Mouse (Mus musculus): ENCODE results near the gene Larp6. TPM values are rescaled to one million over a fixed set of nuclear protein-coding genes. Genes with fewer than 3 reads are reported as not detected.
A peak's percentile ranks its signal among the peaks of the same experiment; 100 is the strongest.

Larp6 gene
- polyA plus RNA-seq, 1 experiment, result 35.8 TPM

DNA sequence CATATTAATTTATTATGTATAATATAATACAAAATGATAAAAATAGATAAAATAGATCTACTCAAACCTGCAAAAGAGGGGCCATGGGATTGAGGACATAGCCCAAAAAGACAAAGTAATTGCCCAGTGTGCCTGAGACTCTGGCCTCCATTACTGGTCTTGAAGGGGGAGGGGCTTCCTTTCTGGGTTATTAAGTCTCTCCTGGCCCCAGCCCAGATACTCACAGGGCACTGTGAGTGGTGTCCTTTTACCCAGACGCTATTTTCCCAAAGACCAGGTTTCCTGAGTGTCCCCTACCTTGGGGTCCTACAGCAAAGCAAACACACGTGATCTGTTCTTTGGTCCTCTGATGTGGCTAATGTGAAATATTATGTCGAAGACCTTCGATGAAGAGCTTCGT lies 778 bp upstream of the Larp6 start:
- Histone ChIP-seq H3K4me1 (ENCODE audit: control insufficient read depth, insufficient read depth, low read length) (no peaks in the 10 kb centered on the region; the same call in 1 of the 2 replicates), H3K4me3 (ENCODE audit: insufficient read depth, low read length) (peak overlapping the region; percentile 87), H3K27ac (ENCODE audit: insufficient read depth, low read length) (peak overlapping the region; percentile 99; the same call in 1 of the 2 replicates)
- TF ChIP-seq POLR2A (IDR thresholded peaks at IDR 0.05; ENCODE audit: extremely low read depth, insufficient read depth, low read length), result no peak
- TF ChIP-seq CTCF (IDR thresholded peaks at IDR 0.05; ENCODE audit: extremely low read depth, insufficient read depth, low read length), result no peak

DNA sequence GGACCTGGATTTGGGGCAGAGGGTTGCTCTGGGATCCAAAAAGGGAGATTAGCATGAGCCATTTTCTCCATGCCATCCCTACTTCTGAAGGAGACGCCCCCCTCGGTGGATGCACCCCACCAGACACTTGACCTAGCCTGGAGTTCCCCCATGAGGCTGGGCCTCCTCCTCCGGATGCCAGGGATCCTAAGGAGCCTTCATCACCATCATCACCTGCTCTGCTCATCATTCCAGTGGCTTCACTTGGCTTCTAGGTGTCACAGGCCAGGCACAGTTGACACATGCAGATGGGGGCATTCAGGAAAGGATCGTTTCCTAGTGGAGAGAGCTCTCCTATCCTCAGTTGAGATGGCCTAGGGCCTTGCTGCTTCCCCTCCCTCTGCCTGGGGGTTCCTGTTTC lies 827 bp downstream of the Larp6 start:
- peak overlapping the region; percentile 99 for H3K27ac ChIP-seq (ENCODE audit: insufficient read depth, low read length)
- no peak for TF ChIP-seq POLR2A (IDR thresholded peaks at IDR 0.05; ENCODE audit: extremely low read depth, insufficient read depth, low read length)
- TF ChIP-seq CTCF (IDR thresholded peaks at IDR 0.05; ENCODE audit: extremely low read depth, insufficient read depth, low read length), result no peak
- no peaks in the 10 kb centered on the region; the same call in 1 of the 2 replicates for H3K4me1 ChIP-seq (ENCODE audit: control insufficient read depth, insufficient read depth, low read length)
- peak overlapping the region; percentile 87 for H3K4me3 ChIP-seq (ENCODE audit: insufficient read depth, low read length)

DNA sequence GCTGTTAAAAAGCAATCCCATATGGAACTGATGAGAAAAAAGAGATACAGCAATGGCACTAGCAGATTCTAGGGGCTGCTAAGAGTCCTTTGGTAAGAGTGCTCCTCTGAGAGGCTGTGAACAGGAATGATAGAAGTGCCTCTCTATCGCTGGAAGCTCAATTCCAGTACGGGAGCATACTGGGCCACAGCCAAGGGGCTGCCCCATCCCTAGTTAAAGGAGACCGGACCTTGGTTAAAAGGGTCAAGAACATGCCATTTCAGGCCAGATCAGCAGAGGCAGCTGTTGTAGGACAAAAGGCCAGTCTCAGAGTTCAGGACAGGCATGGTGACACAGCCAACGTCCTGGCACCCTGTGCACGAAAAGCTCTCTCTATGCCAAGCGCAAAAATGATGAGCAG lies 1.4 kb downstream of the Larp6 start:
- no peak for TF ChIP-seq CTCF (IDR thresholded peaks at IDR 0.05; ENCODE audit: extremely low read depth, insufficient read depth, low read length)
- TF ChIP-seq POLR2A (IDR thresholded peaks at IDR 0.05; ENCODE audit: extremely low read depth, insufficient read depth, low read length), result no peak
- peak overlapping the region; percentile 99 for H3K27ac ChIP-seq (ENCODE audit: insufficient read depth, low read length)
- H3K4me1 ChIP-seq (ENCODE audit: control insufficient read depth, insufficient read depth, low read length), result no peaks in the 10 kb centered on the region; the same call in 1 of the 2 replicates
- peak overlapping the region; percentile 87 for H3K4me3 ChIP-seq (ENCODE audit: insufficient read depth, low read length)

DNA sequence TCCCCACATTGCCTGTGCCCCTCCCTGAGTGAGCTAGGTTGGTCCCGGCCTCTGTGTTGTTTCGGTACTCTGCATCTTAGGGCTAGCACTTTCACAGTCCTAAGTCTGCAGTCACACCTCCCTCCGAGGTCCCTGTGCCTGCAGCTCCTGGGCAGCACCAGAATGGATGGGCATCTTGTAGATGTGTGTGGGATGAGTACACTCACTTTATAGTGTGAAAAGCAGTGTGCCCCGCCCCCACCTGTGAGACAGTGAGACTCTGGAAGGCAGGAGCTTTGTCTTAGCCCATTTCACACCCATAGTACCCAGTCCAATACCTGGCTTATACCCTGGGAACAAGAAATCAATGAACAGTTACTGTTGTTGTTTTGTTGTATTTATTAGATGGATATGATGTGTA lies 2.5 kb downstream of the Larp6 start:
- Histone ChIP-seq H3K4me3 (ENCODE audit: insufficient read depth, low read length) (peak overlapping the region; percentile 87), H3K4me1 (ENCODE audit: control insufficient read depth, insufficient read depth, low read length) (peaks cover 5% of the 10 kb centered on the region; the same call in 1 of the 2 replicates), H3K27ac (ENCODE audit: insufficient read depth, low read length) (no peak overlapping the region)
- TF ChIP-seq POLR2A (IDR thresholded peaks at IDR 0.05; ENCODE audit: extremely low read depth, insufficient read depth, low read length) (no peak), CTCF (IDR thresholded peaks at IDR 0.05; ENCODE audit: extremely low read depth, insufficient read depth, low read length) (no peak)

DNA sequence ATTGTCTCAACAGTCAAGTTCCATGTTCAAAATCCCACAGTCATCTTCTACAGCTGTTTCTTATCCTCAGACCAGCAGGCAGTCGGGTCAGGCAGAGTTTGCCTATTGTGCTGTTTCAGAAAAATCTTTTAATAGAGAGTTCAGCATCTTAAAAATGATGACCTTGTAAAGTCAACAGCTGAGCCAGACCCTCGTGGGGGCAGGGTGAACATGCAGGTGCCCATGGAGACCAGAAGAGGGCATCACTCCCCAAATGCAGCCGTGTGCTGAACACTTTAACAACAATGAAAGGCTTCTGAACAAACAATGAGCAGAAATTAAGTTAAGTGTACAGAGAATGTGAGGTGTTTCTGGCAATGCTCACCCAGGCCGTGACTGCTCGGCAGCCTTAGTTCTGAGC lies 3.0 kb downstream of the Larp6 start:
- peak; percentile 26; the same call in 1 of the 2 replicates for TF ChIP-seq CTCF (IDR thresholded peaks at IDR 0.05; ENCODE audit: extremely low read depth, insufficient read depth, low read length)
- TF ChIP-seq POLR2A (IDR thresholded peaks at IDR 0.05; ENCODE audit: extremely low read depth, insufficient read depth, low read length), result no peak
- Histone ChIP-seq H3K27ac (ENCODE audit: insufficient read depth, low read length) (no peak overlapping the region), H3K4me3 (ENCODE audit: insufficient read depth, low read length) (no peak overlapping the region), H3K4me1 (ENCODE audit: control insufficient read depth, insufficient read depth, low read length) (peaks cover 7% of the 10 kb centered on the region; the same call in 1 of the 2 replicates)

DNA sequence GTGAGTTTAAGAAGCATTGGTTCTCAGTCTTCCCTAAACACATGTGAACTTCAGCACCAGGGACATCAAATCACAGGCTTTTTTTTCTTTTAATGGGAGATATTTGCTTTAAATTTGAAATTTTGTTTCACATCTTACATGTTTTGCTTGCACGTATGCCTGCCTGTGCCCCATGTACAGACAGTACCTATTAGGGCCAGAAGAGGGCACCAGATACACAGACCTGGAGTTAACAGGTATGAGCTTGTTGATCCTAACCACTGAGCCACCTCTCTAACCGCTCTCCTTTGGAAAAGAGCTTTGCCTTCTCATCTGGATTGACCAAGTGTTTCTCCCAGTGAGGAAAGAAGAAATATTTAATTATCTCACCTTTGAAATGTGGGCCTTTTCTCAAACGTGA lies 5.5 kb downstream of the Larp6 start:
- no peak overlapping the region for H3K4me3 ChIP-seq (ENCODE audit: insufficient read depth, low read length)
- no peak overlapping the region for H3K27ac ChIP-seq (ENCODE audit: insufficient read depth, low read length)
- TF ChIP-seq POLR2A (IDR thresholded peaks at IDR 0.05; ENCODE audit: extremely low read depth, insufficient read depth, low read length), result no peak
- TF ChIP-seq CTCF (IDR thresholded peaks at IDR 0.05; ENCODE audit: extremely low read depth, insufficient read depth, low read length), result peak; percentile 72
- H3K4me1 ChIP-seq (ENCODE audit: control insufficient read depth, insufficient read depth, low read length), result peaks cover 7% of the 10 kb centered on the region; the same call in 1 of the 2 replicates

DNA sequence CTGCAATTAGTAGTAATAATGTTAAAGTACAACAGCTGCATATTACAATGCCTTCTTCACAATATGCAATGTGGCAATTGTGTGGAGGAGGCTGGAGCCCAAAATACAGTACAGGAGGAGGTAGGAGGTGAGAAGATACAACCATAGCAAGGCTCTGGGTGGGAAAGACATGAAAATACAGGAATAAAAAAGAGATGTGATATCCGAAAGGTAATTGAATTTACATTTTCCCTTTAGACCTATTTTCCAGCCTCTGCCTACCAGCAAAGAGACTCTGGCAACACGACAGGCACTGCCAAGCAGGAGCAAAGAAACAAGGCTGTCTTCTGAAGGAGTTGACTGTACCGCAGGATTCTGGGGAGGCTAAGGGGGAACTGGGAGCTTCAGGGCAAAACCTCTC lies 6.9 kb downstream of the Larp6 start:
- Histone ChIP-seq H3K27ac (ENCODE audit: insufficient read depth, low read length) (0 out of 2 replicates have a peak overlapping the region, but pooled peaks have one; percentile 22), H3K4me3 (ENCODE audit: insufficient read depth, low read length) (no peak overlapping the region), H3K4me1 (ENCODE audit: control insufficient read depth, insufficient read depth, low read length) (peaks cover 7% of the 10 kb centered on the region; the same call in 1 of the 2 replicates)
- TF ChIP-seq CTCF (IDR thresholded peaks at IDR 0.05; ENCODE audit: extremely low read depth, insufficient read depth, low read length) (no peak), POLR2A (IDR thresholded peaks at IDR 0.05; ENCODE audit: extremely low read depth, insufficient read depth, low read length) (no peak)

DNA sequence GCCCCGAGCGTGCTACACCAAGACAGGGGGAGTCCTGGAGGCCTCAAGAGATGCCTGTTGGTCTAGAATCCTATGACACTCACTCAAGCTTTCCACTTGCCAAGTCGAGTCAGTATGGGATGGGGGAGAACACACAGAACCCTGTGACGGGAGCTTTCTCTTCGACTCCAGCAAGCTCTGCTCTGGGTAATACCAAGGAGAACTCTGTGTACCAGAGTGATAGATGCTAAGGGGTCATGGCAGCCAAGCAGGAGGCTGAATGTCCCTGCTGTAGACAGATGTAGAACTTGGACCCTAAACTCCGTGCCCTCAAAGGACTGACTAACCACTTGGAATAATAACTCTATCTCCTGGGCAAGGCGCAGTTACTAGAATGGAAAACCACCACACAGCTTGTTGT lies 12.2 kb downstream of the Larp6 start:
- Histone ChIP-seq H3K27ac (ENCODE audit: insufficient read depth, low read length) (no peak overlapping the region), H3K4me1 (ENCODE audit: control insufficient read depth, insufficient read depth, low read length) (peaks cover 3% of the 10 kb centered on the region; the same call in 1 of the 2 replicates), H3K4me3 (ENCODE audit: insufficient read depth, low read length) (no peak overlapping the region)
- TF ChIP-seq POLR2A (IDR thresholded peaks at IDR 0.05; ENCODE audit: extremely low read depth, insufficient read depth, low read length) (no peak), CTCF (IDR thresholded peaks at IDR 0.05; ENCODE audit: extremely low read depth, insufficient read depth, low read length) (no peak)

DNA sequence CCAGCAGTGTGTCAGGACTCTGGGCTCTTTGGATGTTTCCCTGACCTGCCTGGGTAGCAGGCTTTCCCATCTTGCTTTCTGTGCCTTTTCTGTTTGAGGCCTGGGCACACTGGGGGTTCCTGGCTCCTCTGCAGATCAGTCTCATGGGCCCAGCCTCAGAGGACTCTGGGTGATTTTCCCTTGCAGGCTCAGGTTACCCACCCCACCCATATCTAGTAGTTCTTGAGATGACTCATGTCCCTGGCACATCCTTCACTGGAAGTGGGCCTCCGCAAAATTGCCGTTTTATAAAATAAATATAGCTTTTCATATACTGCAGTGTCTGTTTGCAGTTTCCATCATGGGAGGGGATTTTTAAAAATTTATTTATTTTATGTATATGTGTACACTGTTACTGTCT lies 21.5 kb downstream of the Larp6 start:
- Histone ChIP-seq H3K4me3 (ENCODE audit: insufficient read depth, low read length) (no peak overlapping the region), H3K27ac (ENCODE audit: insufficient read depth, low read length) (no peak overlapping the region), H3K4me1 (ENCODE audit: control insufficient read depth, insufficient read depth, low read length) (peaks cover 2% of the 10 kb centered on the region; the same call in 1 of the 2 replicates)
- no peak for TF ChIP-seq POLR2A (IDR thresholded peaks at IDR 0.05; ENCODE audit: extremely low read depth, insufficient read depth, low read length)
- TF ChIP-seq CTCF (IDR thresholded peaks at IDR 0.05; ENCODE audit: extremely low read depth, insufficient read depth, low read length), result no peak

DNA sequence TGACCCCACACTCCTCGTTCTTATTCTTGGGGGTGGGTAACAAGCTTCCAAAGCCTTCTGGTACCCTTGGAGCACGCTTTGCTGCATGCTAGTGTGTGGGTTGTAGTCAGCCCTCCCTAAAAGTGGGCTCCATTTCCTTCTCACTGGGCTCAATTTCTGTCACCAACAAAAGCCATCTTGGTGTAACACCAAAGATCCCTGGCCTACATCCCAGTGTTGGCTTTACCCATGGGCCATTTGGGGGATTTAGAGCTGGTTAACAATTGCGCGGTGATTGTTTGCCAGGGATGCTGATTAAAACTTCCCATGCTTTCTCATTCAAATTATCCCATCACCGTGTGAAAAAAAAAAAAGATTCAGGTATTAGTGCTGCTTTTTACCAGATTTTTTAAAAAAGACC lies 26.3 kb downstream of the Larp6 start:
- Histone ChIP-seq H3K4me1 (ENCODE audit: control insufficient read depth, insufficient read depth, low read length) (peaks cover 6% of the 10 kb centered on the region), H3K27ac (ENCODE audit: insufficient read depth, low read length) (no peak overlapping the region), H3K4me3 (ENCODE audit: insufficient read depth, low read length) (no peak overlapping the region)
- TF ChIP-seq POLR2A (IDR thresholded peaks at IDR 0.05; ENCODE audit: extremely low read depth, insufficient read depth, low read length) (no peak), CTCF (IDR thresholded peaks at IDR 0.05; ENCODE audit: extremely low read depth, insufficient read depth, low read length) (no peak)

All from cortical plate, adult 2 months (tissue).